Mouse (Mus musculus): ENCODE data around the gene Tstd1. TPM values are rescaled to one million over a fixed set of nuclear protein-coding genes. Genes with fewer than 3 reads are reported as not detected.

The Tstd1 gene
- total RNA-seq, 1 experiment from 2014 or later = 4.7 TPM

Other genes with a start within 250 kb of the Tstd1 start
- gene Pcp4l1, start 222.6 kb upstream of the Tstd1 start, total RNA-seq (2017) = 42.7 and 46.5 TPM in 2 replicates
- gene Nr1i3, start 204.9 kb upstream of the Tstd1 start, total RNA-seq (2017) = 0.81 and 1.5 TPM in 2 replicates
- gene Tomm40l, start 196.4 kb upstream of the Tstd1 start, total RNA-seq (2017) = 17.5 and 25.0 TPM in 2 replicates
- not detected in 2 replicates for gene Apoa2, start 193.8 kb upstream of the Tstd1 start, total RNA-seq (2017)
- gene Fcer1g, start 184.5 kb upstream of the Tstd1 start, total RNA-seq (2017) = 44.5 and 76.7 TPM in 2 replicates
- 0.25 TPM in 1 of 2 replicates, not detected in the other for gene Adamts4, start 168.5 kb upstream of the Tstd1 start, total RNA-seq (2017)
- 260 and 369 TPM in 2 replicates for gene Ndufs2, start 167.5 kb upstream of the Tstd1 start, total RNA-seq (2017)
- gene B4galt3, start 148.5 kb upstream of the Tstd1 start, total RNA-seq (2017) = 13.7 and 43.0 TPM in 2 replicates
- 9.5 and 35.5 TPM in 2 replicates for gene Ppox, start 137.7 kb upstream of the Tstd1 start, total RNA-seq (2017)
- gene Usp21, start 130.9 kb upstream of the Tstd1 start, total RNA-seq (2017) = 26.5 and 31.8 TPM in 2 replicates
- 56.5 and 92.4 TPM in 2 replicates for gene Ufc1, start 123.8 kb upstream of the Tstd1 start, total RNA-seq (2017)
- 11.0 and 15.8 TPM in 2 replicates for gene Dedd, start 89.7 kb upstream of the Tstd1 start, total RNA-seq (2017)
- gene Nit1, start 73.2 kb upstream of the Tstd1 start, total RNA-seq (2017) = 45.7 and 55.1 TPM in 2 replicates
- gene Pfdn2, start 73.2 kb upstream of the Tstd1 start, total RNA-seq (2017) = 35.8 and 50.2 TPM in 2 replicates
- gene Klhdc9, start 58.1 kb upstream of the Tstd1 start, total RNA-seq (2017) = 3.5 and 5.7 TPM in 2 replicates
- 5.2 and 6.2 TPM in 2 replicates for gene Nectin4, start 48.8 kb upstream of the Tstd1 start, total RNA-seq (2017)
- 112 and 133 TPM in 2 replicates for gene Arhgap30, start 29.9 kb upstream of the Tstd1 start, total RNA-seq (2017)
- gene Usf1, start 7.6 kb upstream of the Tstd1 start, total RNA-seq (2017) = 47.0 and 59.5 TPM in 2 replicates
- 12.1 and 13.4 TPM in 2 replicates for gene F11r, start 18.7 kb downstream of the Tstd1 start, total RNA-seq (2017)
- gene Alyref2, start 84.6 kb downstream of the Tstd1 start, total RNA-seq (2017) = 10.0 and 10.3 TPM in 2 replicates
- not detected in 2 replicates for gene Itln1, start 116.4 kb downstream of the Tstd1 start, total RNA-seq (2017)
- gene Cd244a, start 140.3 kb downstream of the Tstd1 start, total RNA-seq (2017) = 25.9 and 29.0 TPM in 2 replicates
- 35.9 and 41.0 TPM in 2 replicates for gene Ly9, start 188.5 kb downstream of the Tstd1 start, total RNA-seq (2017)
- 1.9 and 2.3 TPM in 2 replicates for gene Slamf7, start 234.2 kb downstream of the Tstd1 start, total RNA-seq (2017)

Measured in hematopoietic stem cell, adult 5-6 weeks (primary cell).